Mouse (Mus musculus) Patski (cell line): ENCODE data around the gene Fxr2. TPM values are rescaled to one million over a fixed set of nuclear protein-coding genes. Genes with fewer than 3 reads are reported as not detected.
A peak's percentile ranks its signal among the peaks of the same experiment; 100 is the strongest.

Source experiments
- ATAC-seq: fragments of 100-300 bp; one replicate; pipeline ENCODE4 v1.8.0; 2021
- CTCF ChIA-PET: fragments of 350-600 bp; sonication (Branson Sonifier 250); formaldehyde crosslinking; loops from one replicate; lab custom pipeline; 2022; ENCODE audit warnings: inconsistent platforms; lab: Charles Lee
- POLR2A ChIA-PET: fragments of 350-600 bp; sonication (Branson Sonifier 250); formaldehyde crosslinking; loops from one replicate; lab custom pipeline; 2022; ENCODE audit warnings: antibody characterized with exemption, inconsistent platforms; lab: Charles Lee
- DNase-seq: peaks from one replicate; pipeline ENCODE4 v3.0.0-alpha.2; 2011; ENCODE audit warnings: low read depth, low spot score
- H3K27me3 ChIP-seq: fragments of 371-371 bp; one replicate; pipeline ENCODE4 v1.5.1; 2021
- CTCF ChIP-seq: fragments of 100-300 bp; IDR thresholded peaks from one replicate; pipeline ENCODE4 v1.5.1; 2021
- in situ Hi-C: fragments of 300-500 bp; cut with MboI; formaldehyde crosslinking; loops from 3 replicates; pipeline ENCODE4 v1.11.1; 2018; ENCODE audit warnings: low pct_unique_long_range_greater_than_20kb, mixed read lengths
- polyA plus RNA-seq: library from polyadenylated mRNA; unstranded; gene quantifications from one replicate; pipeline ENCODE4 v1.2.3, GENCODE M21; 2021

The Fxr2 gene
- polyA plus RNA-seq, 1 experiment from 2014 or later = 82.4 TPM

DNA sequence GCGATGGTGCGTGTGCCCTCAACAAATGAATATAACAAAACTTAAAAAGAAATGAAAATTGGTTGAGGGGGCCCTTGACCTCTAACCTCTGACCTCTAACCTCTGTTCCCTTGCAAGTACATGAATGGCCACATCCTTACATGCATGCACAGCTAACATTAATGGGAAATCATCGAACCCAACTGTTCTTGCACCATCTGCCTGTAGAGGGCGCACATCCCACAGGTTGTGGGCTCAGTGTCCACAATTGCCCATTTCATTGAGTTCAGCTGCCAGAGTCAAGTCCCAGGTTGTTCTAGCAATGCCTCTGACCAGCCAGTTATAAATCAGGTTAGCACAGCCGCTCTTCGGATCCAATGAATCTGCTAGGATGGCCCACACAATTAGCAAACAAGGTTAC lies 4.5 kb upstream of the Fxr2 start:
- in situ Hi-C loops = no loop called here
- DNase-seq = no peak
- ChIA-PET POLR2A (interaction anchor here (0.6 kb wide), 1 partner anchor 28 kb away, joined by 3 read pairs; no protein-coding TSS in a partner anchor), CTCF (interaction anchor here (0.6 to 1.3 kb wide), 3 partner anchors 13 to 97 kb away, joined by 3 to 4 read pairs (median 4); no protein-coding TSS in a partner anchor)
- TF ChIP-seq CTCF = peak; percentile 70
- ATAC-seq = no peak
- no peaks in the 10 kb centered on the region for H3K27me3 ChIP-seq

DNA sequence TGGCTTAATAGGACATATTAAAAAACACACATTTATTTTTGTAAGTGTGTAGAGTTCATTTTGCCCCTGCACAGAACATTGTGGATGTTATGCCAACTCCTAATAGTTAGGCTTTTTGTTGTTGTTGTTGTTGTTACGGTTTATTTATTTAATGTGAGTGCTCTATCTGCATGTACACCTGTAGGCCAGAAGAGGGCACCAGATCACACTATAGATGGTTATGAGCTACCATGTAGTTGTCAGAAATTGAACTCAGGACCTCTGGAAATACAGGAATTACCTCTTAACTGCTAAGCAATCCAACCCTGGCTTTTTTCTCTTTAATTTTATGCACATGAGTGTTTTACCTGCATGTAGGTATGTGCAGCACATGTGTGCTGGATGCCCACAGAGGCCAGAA lies 3.0 kb upstream of the Fxr2 start:
- POLR2A ChIA-PET = no interaction called here
- in situ Hi-C loops = no loop called here
- peak; percentile 59 for TF ChIP-seq CTCF

DNA sequence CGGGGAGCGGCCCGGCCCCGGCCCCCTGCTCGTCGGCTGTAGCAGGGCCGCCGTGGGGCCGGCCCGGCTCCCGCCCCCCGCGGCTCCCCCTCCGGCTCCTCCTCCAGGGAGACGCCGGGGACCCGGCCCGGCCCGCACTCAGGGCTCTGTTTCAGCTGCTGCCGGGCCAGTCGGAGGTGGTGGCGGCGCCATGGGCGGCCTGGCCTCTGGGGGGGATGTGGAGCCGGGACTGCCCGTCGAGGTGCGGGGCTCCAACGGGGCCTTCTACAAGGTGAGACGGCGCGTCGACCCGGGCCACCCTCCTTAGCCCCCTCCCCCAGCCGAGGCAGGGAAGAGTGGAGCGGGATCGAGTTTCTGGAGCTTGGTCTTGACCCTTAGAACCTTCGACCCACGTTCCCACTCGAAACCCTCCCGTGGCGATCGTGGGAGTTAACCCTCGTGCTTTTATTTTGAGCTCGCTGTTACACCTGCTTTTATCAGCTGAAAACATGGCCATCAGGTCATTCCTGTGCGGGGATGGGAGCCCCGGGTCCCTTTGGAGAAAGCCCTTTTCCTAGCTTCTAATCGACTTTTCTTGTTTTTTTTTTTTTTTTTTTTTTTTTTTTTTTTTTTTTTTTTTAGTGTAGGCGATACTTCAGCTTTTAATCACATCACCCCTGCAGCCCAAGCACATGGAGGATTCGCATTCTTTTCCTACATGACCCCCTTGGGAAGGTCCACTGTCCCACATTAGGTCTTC lies 507 bp downstream of the Fxr2 start:
- ATAC-seq = peak; percentile 34
- H3K27me3 ChIP-seq = no peaks in the 10 kb centered on the region
- no peak for TF ChIP-seq CTCF
- POLR2A ChIA-PET = interaction anchor here (1.0 kb wide), 1 partner anchor 20 kb away, joined by 4 read pairs; no protein-coding TSS in a partner anchor
- CTCF ChIA-PET = interaction anchor here (1.1 to 3.8 kb wide), 3 partner anchors 9 to 27 kb away, joined by 3 to 20 read pairs (median 3); partner anchors contain the start of gene Sox15
- DNase-seq = no peak
- in situ Hi-C loops = no loop called here

More for the DNA sequence above, 3.0 kb upstream of the Fxr2 start:
- H3K27me3 ChIP-seq = no peaks in the 10 kb centered on the region
- CTCF ChIA-PET = interaction anchor here (0.8 to 1.0 kb wide), 2 partner anchors 10 to 22 kb away, joined by 3 to 4 read pairs; no protein-coding TSS in a partner anchor
- no peak for DNase-seq
- ATAC-seq = no peak

DNA sequence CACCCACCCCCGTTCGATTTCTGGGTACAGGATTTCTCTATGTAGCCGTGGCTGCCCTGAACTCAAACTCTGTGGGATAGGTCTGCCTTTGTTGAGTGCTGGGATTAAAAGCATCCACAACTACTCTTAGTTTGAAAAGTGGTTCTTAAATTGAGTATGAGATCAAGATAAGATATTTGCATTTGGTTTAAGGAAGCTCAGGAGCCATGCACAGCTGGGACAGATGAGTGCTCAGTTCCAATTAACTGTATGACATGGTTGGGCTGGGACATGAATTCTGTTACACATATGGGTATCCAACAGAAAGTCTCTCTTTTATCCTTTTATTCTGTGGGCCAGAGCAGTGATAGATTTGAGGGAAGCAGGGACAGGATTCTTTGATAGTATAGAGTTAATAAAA lies 2.7 kb downstream of the Fxr2 start:
- DNase-seq = no peak
- in situ Hi-C loops = no loop called here
- CTCF ChIA-PET = interaction anchor here (3.8 kb wide), 1 partner anchor 21 kb away, joined by 20 read pairs; the partner anchor contains the start of gene Sox15
- POLR2A ChIA-PET = no interaction called here
- no peak for TF ChIP-seq CTCF
- ATAC-seq = no peak
- no peaks in the 10 kb centered on the region for H3K27me3 ChIP-seq

DNA sequence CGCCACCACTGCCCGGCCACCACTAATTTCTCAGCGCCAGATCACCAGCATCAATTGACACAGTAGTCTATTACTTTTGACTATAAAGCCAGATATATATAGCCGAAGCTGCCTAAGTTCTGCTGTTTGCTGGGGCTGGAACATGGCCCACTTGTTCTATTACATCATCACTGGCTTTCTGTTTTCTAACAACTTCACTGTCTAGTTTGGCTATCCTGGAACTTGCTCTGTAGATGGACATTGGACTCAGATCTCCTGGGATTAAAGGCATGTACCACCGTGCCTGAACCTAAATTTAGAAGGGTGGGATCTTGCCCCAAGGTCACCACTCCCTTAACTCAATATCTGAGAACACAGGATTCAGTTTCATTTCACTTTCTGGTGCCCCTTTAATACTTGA lies 13.1 kb downstream of the Fxr2 start:
- ChIA-PET CTCF (no interaction called here), POLR2A (no interaction called here)
- in situ Hi-C loops = no loop called here
- no peak for DNase-seq
- H3K27me3 ChIP-seq = no peaks in the 10 kb centered on the region
- no peak for TF ChIP-seq CTCF
- no peak for ATAC-seq

DNA sequence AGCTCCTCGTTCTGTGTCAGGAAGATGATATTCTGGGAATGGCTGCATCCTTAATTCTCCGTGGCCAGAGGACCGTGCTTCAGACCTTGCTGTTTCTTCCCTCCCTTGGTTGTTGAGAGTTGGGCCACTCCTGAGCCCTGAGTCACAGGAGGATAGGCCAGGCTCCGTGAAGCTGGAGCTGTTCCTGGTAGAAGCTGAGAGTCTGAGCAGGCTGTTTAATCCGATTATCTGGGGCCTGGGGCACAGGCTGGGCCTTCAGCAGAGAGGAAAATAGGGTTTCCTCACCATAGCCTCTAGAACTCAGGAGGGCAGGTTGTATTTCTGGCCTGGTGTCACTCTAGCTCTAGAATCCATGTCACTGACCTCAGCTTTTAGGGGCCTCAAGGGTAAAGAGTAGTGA lies 20.6 kb downstream of the Fxr2 start:
- no peak for TF ChIP-seq CTCF
- DNase-seq (no peak), ATAC-seq (no peak)
- in situ Hi-C loops = no loop called here
- POLR2A ChIA-PET = interaction anchor here (1.4 to 1.8 kb wide), 2 partner anchors 13 to 20 kb away, joined by 4 read pairs; no protein-coding TSS in a partner anchor
- no peaks in the 10 kb centered on the region for H3K27me3 ChIP-seq
- CTCF ChIA-PET = interaction anchor here (1.0 to 1.1 kb wide), 2 partner anchors 10 to 56 kb away, joined by 3 to 5 read pairs; no protein-coding TSS in a partner anchor

DNA sequence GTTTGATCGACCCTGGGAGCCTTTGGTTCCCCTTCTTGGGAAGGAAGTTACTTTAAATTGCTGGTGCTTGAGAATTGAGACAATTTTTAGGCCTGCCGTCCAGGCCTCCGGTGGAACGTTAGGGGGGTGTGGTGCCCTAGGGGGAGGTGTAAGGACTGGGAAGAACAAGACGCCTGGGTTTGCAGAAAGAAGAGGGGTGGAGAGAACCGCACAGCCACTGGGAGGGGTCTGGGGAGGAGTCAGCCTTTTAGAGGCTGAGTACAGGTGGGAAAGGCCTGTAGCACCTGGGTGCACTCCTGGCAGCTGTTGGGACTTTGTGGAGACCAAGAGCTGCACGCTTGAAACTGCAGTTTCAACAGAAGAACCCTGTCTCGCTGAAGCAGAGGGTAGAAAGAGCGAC lies 22.0 kb downstream of the Fxr2 start:
- TF ChIP-seq CTCF = no peak
- no peak for ATAC-seq
- H3K27me3 ChIP-seq = no peaks in the 10 kb centered on the region
- CTCF ChIA-PET = interaction anchor here (3.1 kb wide), 1 partner anchor 21 kb away, joined by 20 read pairs; the partner anchor contains the start of gene Fxr2
- POLR2A ChIA-PET = interaction anchor here (1.4 kb wide), 1 partner anchor 14 kb away, joined by 4 read pairs; no protein-coding TSS in a partner anchor
- DNase-seq = no peak
- in situ Hi-C loops = loop anchor here (5.0 kb wide), 1 partner anchor 87 kb away; no protein-coding TSS in a partner anchor

DNA sequence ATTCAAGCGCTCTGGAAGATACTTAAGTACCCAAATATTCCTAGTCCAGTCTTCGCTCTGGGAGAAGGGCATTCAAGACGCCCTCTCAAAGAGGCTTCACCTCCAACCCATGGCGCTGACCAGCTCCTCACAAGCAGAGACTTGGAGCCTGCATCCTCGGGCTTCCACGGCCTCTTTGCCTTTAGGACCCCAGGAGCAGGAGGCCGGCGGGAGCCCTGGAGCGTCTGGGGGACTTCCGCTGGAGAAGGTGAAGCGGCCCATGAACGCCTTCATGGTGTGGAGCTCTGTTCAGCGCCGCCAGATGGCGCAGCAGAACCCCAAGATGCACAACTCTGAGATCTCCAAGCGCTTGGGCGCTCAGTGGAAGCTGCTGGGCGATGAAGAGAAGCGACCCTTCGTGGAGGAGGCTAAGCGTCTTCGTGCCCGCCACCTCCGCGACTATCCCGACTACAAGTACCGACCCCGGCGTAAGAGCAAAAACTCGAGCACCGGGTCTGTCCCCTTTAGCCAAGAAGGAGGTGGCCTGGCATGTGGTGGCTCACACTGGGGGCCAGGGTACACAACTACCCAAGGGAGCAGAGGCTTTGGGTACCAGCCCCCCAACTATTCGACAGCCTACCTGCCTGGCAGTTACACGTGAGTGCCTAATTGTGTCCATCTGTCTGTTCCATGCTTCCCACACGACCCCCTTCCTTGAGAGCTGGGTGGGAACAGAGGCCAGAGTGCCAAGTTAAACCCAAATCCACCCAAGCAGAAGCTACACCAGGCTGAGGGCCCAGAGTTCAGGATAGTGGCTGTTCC lies 22.7 kb downstream of the Fxr2 start, which contains the start of gene Sox15:
Gene Sox15 (plus strand): TSS at position 51 of the 801 bp plus-strand sequence.
- ATAC-seq (peak; percentile 14), DNase-seq (no peak)
- peak; percentile 94 for TF ChIP-seq CTCF
- in situ Hi-C loops = loop anchor here (5.0 kb wide), 1 partner anchor 88 kb away; no protein-coding TSS in a partner anchor
- ChIA-PET POLR2A (no interaction called here), CTCF (interaction anchor here (1.4 to 3.1 kb wide), 3 partner anchors 13 to 108 kb away, joined by 4 to 20 read pairs (median 6); partner anchors contain the start of gene Fxr2)
- H3K27me3 ChIP-seq = no peaks in the 10 kb centered on the region

DNA sequence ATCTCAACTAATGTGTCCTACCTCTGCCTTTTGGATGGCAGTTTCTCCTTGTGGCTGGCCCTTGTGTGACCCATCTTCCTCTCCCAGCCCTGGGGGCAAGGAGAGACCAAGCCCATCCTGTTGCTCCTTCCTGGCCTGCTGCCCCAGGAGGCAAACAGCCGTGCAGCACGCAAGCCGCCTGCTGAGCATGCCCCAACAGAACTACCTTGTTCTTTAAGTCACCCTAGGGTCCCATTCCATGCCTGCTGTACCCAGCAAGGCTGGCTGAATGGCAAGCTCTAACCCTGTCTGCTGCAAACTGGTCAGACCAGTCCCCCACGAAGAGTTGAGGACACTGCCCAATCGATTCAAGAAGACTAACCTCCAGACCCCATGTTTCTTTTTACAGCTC lies 23.3 kb downstream of the Fxr2 start:
- in situ Hi-C loops = loop anchor here (5.0 kb wide), 1 partner anchor 89 kb away; no protein-coding TSS in a partner anchor
- CTCF ChIA-PET = interaction anchor here (1.4 to 3.1 kb wide), 3 partner anchors 13 to 109 kb away, joined by 4 to 20 read pairs (median 6); partner anchors contain the start of gene Fxr2
- no peaks in the 10 kb centered on the region for H3K27me3 ChIP-seq
- no peak for DNase-seq
- ATAC-seq = no peak
- no peak for TF ChIP-seq CTCF
- POLR2A ChIA-PET = interaction anchor here (1.2 kb wide), 1 partner anchor 28 kb away, joined by 3 read pairs; no protein-coding TSS in a partner anchor
